In the genomic region with DNA sequence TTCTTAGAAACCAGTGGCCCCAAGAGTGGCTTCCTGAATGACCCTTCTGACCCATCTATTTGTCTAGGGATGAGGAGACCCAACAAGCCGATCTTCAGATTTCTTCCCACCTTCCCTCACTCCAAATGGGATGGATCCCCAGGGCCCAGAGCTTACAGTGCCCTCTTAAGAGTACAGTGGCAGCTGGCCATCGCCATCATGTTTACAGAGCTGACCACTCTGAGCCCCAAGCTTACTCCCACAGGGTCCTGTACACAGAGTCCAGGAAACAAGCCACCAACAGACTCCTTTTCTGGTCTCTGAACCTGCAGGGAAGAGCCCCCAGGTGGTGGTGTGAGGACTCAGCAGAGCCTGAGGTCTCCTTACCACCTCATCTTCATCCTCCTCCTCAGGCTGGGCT, we compare ENCODE assay signal across 22 mouse cellular contexts. TPM values are rescaled to one million over a fixed set of nuclear protein-coding genes. Genes with fewer than 3 reads are reported as not detected.
DNase-seq lines count a peak whose midpoint lies in the region; ATAC-seq lines count a peak whose summit lies in the region.
"Had no signal": no experiment of that assay in that cellular context is flagged by ENCODE, and none has a peak within 500 bp of the region (broad histone marks: within the 10 kb centered on the region; RNA-seq: fewer than 3 reads in every experiment).

No protein-coding gene starts in this region.

- WGBS in hindbrain, embryonic 15.5 days = 79% methylated on average over 2 of the region's 2 CpGs
- WGBS in hindbrain, embryonic 14.5 days = 65% methylated on average over 2 of the region's 2 CpGs
- WGBS in midbrain, embryonic 11.5 days = 60% methylated on average over 2 of the region's 2 CpGs
- WGBS in midbrain, embryonic 13.5 days = 53% methylated on average over 2 of the region's 2 CpGs

- DNase-seq in hindbrain, embryonic 14.5 days (ENCODE audit: low spot score) = no peak
- no peak for DNase-seq in midbrain, embryonic 11.5 days (ENCODE audit: low spot score, missing footprints)
- no peak for DNase-seq in right cerebral cortex, adult 2 months (ENCODE audit: low spot score in 2 of 2)
- DNase-seq: adrenal gland, adult 2 months; adrenal gland, postnatal 10 days; adrenal gland, postnatal 25 days; cerebellum, adult 11 months; cerebellum, adult 18-20 months; cerebellum, adult 8-10 months; cerebellum, adult 9-11 months; cerebellum, postnatal 14 days; cerebellum, postnatal 36 days; embryo, embryonic 11 days had no signal

- ATAC-seq in hindbrain, embryonic 15.5 days (ENCODE audit: low FRiP score, low read depth) = peak; percentile 21; the same call in 1 of the 2 replicates
- ATAC-seq in hindbrain, embryonic 14.5 days (ENCODE audit: low FRiP score) = no peak
- peak; percentile 66 for ATAC-seq in midbrain, embryonic 11.5 days (ENCODE audit: low FRiP score)
- ATAC-seq in midbrain, embryonic 13.5 days = no peak
- ATAC-seq: forebrain, embryonic 14.5 days; forebrain, embryonic 16.5 days had no signal

- H3K9ac ChIP-seq in hindbrain, embryonic 15.5 days = no peak overlapping the region
- H3K9ac ChIP-seq in hindbrain, embryonic 14.5 days = no peak overlapping the region
- H3K9ac ChIP-seq in midbrain, embryonic 11.5 days (ENCODE audit: low read length) = no peak overlapping the region
- no peak overlapping the region for H3K9ac ChIP-seq in midbrain, embryonic 13.5 days (replicated peaks)
- H3K9ac ChIP-seq: embryonic facial prominence, embryonic 13.5 days; embryonic facial prominence, embryonic 15.5 days; forebrain, embryonic 12.5 days had no signal

- peaks cover 72% of the 10 kb centered on the region for H3K36me3 ChIP-seq in hindbrain, embryonic 15.5 days
- peaks cover 99% of the 10 kb centered on the region for H3K36me3 ChIP-seq in hindbrain, embryonic 14.5 days (replicated peaks; ENCODE audit: control insufficient read depth, insufficient read depth)
- peaks cover 14% of the 10 kb centered on the region for H3K36me3 ChIP-seq in midbrain, embryonic 11.5 days (ENCODE audit: control insufficient read depth, insufficient read depth, low read length)
- H3K36me3 ChIP-seq in midbrain, embryonic 13.5 days = peaks cover 92% of the 10 kb centered on the region

- H3K9me3 ChIP-seq in hindbrain, embryonic 15.5 days = no peaks in the 10 kb centered on the region
- H3K9me3 ChIP-seq in hindbrain, embryonic 14.5 days (ENCODE audit: control insufficient read depth, low read length) = no peaks in the 10 kb centered on the region
- no peaks in the 10 kb centered on the region for H3K9me3 ChIP-seq in midbrain, embryonic 11.5 days (ENCODE audit: control insufficient read depth, low read length)
- H3K9me3 ChIP-seq in midbrain, embryonic 13.5 days = no peaks in the 10 kb centered on the region
- H3K9me3 ChIP-seq: embryonic facial prominence, embryonic 13.5 days; embryonic facial prominence, embryonic 15.5 days; forebrain, embryonic 10.5 days; forebrain, embryonic 12.5 days had no signal

- no peak overlapping the region for H3K4me2 ChIP-seq in hindbrain, embryonic 15.5 days
- no peak overlapping the region for H3K4me2 ChIP-seq in hindbrain, embryonic 14.5 days (replicated peaks)
- H3K4me2 ChIP-seq in midbrain, embryonic 11.5 days = no peak overlapping the region
- no peak overlapping the region for H3K4me2 ChIP-seq in midbrain, embryonic 13.5 days (replicated peaks)
- H3K4me2 ChIP-seq: embryonic facial prominence, embryonic 13.5 days; embryonic facial prominence, embryonic 15.5 days; forebrain, embryonic 12.5 days had no signal

- no peaks in the 10 kb centered on the region for H3K27me3 ChIP-seq in hindbrain, embryonic 15.5 days
- H3K27me3 ChIP-seq in hindbrain, embryonic 14.5 days (ENCODE audit: control insufficient read depth, insufficient read depth, low read length) = no peaks in the 10 kb centered on the region
- H3K27me3 ChIP-seq in midbrain, embryonic 11.5 days (ENCODE audit: control insufficient read depth, insufficient read depth, low read length) = no peaks in the 10 kb centered on the region
- no peaks in the 10 kb centered on the region for H3K27me3 ChIP-seq in midbrain, embryonic 13.5 days
- H3K27me3 ChIP-seq: embryonic facial prominence, embryonic 13.5 days; embryonic facial prominence, embryonic 15.5 days; forebrain, embryonic 12.5 days had no signal

- no peaks in the 10 kb centered on the region for H3K4me1 ChIP-seq in hindbrain, embryonic 15.5 days (replicated peaks)
- no peaks in the 10 kb centered on the region for H3K4me1 ChIP-seq in hindbrain, embryonic 14.5 days (replicated peaks; ENCODE audit: control insufficient read depth, insufficient read depth, low read length)
- no peaks in the 10 kb centered on the region for H3K4me1 ChIP-seq in midbrain, embryonic 11.5 days (ENCODE audit: control insufficient read depth, insufficient read depth, low read length)
- H3K4me1 ChIP-seq in midbrain, embryonic 13.5 days (replicated peaks) = no peaks in the 10 kb centered on the region
- H3K4me1 ChIP-seq: embryonic facial prominence, embryonic 13.5 days; embryonic facial prominence, embryonic 15.5 days; forebrain, embryonic 10.5 days; forebrain, embryonic 12.5 days had no signal

- H3K27ac ChIP-seq in hindbrain, embryonic 15.5 days (replicated peaks) = no peak overlapping the region
- H3K27ac ChIP-seq in hindbrain, embryonic 14.5 days = no peak overlapping the region
- H3K27ac ChIP-seq in midbrain, embryonic 11.5 days (ENCODE audit: low read depth, low read length) = no peak overlapping the region
- no peak overlapping the region for H3K27ac ChIP-seq in midbrain, embryonic 13.5 days
- H3K27ac ChIP-seq: embryonic facial prominence, embryonic 13.5 days; embryonic facial prominence, embryonic 15.5 days; forebrain, embryonic 10.5 days; forebrain, embryonic 12.5 days had no signal

- no peak overlapping the region for H3K4me3 ChIP-seq in hindbrain, embryonic 15.5 days
- H3K4me3 ChIP-seq in hindbrain, embryonic 14.5 days (replicated peaks; ENCODE audit: low read length) = no peak overlapping the region
- H3K4me3 ChIP-seq in midbrain, embryonic 11.5 days (ENCODE audit: low read depth, low read length) = no peak overlapping the region
- H3K4me3 ChIP-seq in midbrain, embryonic 13.5 days (replicated peaks) = no peak overlapping the region
- H3K4me3 ChIP-seq: embryonic facial prominence, embryonic 13.5 days; embryonic facial prominence, embryonic 15.5 days; erythroblast, embryonic 14.5 days; forebrain, embryonic 10.5 days; forebrain, embryonic 12.5 days had no signal

RNA-seq across cellular contexts. Expression of a gene that starts 40.4 kb away (rescaled TPM):
- polyA plus RNA-seq in hindbrain, embryonic 15.5 days (2015; fragmentation: Nextera tagmentation; extraction: Ambion mirVana) = 16.7 and 19.5 TPM in 2 replicates
- polyA plus RNA-seq in hindbrain, embryonic 14.5 days (2014; fragmentation: Nextera tagmentation; extraction: Ambion mirVana) = 12.6 and 14.4 TPM in 2 replicates
- polyA plus RNA-seq in midbrain, embryonic 11.5 days (2014; fragmentation: Nextera tagmentation; extraction: Ambion mirVana) = 9.1 and 10.2 TPM in 2 replicates
- 11.4 and 12.5 TPM in 2 replicates for polyA plus RNA-seq in midbrain, embryonic 13.5 days (2015; fragmentation: Nextera tagmentation; extraction: Ambion mirVana)
- polyA plus RNA-seq: erythroblast, embryonic 14.5 days had no signal

RNA-seq across cellular contexts. Expression of a gene that starts 57.6 kb away (rescaled TPM):
- 20.9 and 23.3 TPM in 2 replicates for polyA plus RNA-seq in hindbrain, embryonic 15.5 days (2015; fragmentation: Nextera tagmentation; extraction: Ambion mirVana)
- polyA plus RNA-seq in hindbrain, embryonic 14.5 days (2014; fragmentation: Nextera tagmentation; extraction: Ambion mirVana) = 23.5 and 24.3 TPM in 2 replicates
- 17.9 and 19.6 TPM in 2 replicates for polyA plus RNA-seq in midbrain, embryonic 11.5 days (2014; fragmentation: Nextera tagmentation; extraction: Ambion mirVana)
- polyA plus RNA-seq in midbrain, embryonic 13.5 days (2015; fragmentation: Nextera tagmentation; extraction: Ambion mirVana) = 23.6 and 24.0 TPM in 2 replicates

RNA-seq across cellular contexts. Expression of a gene that starts 57.7 kb away (rescaled TPM):
- 43.1 and 46.2 TPM in 2 replicates for polyA plus RNA-seq in hindbrain, embryonic 15.5 days (2015; fragmentation: Nextera tagmentation; extraction: Ambion mirVana)
- polyA plus RNA-seq in hindbrain, embryonic 14.5 days (2014; fragmentation: Nextera tagmentation; extraction: Ambion mirVana) = 47.1 and 48.9 TPM in 2 replicates
- 50.2 and 52.4 TPM in 2 replicates for polyA plus RNA-seq in midbrain, embryonic 11.5 days (2014; fragmentation: Nextera tagmentation; extraction: Ambion mirVana)
- 37.9 and 38.2 TPM in 2 replicates for polyA plus RNA-seq in midbrain, embryonic 13.5 days (2015; fragmentation: Nextera tagmentation; extraction: Ambion mirVana)

Comparison
In these comparisons a context has a peak if more than half of its experiments do, and no peak if none do; other contexts are left out.
1. ATAC-seq: peak in hindbrain, embryonic 15.5 days (single experiment) and midbrain, embryonic 11.5 days (single experiment); none in hindbrain, embryonic 14.5 days (single experiment) and midbrain, embryonic 13.5 days (single experiment).